Mouse (Mus musculus): ENCODE results near the gene Maob. TPM values are rescaled to one million over a fixed set of nuclear protein-coding genes. Genes with fewer than 3 reads are reported as not detected.

Gene Maob
- polyA plus RNA-seq, 1 experiment from 2014 or later, result 2.2 TPM

DNA sequence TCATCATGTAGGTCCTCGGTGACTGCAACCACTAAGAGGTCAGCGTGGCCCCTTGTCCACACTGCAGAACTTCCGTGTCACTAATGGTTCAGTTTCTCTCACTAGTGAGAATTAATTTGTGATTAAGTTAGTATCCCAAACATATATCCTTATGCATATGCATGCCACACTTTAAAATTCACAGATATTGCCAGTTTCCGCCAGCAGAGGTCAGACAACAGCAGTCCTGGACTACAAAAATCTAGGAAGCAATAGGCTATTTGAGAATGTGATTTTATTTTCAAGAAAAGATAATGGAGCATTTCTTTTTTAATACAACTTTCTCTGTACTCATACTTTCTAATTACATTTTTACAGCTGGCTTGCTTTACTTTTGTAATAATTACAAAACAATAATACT is 51.0 kb downstream of the Maob start:
- Histone ChIP-seq H3K4me3 (replicated peaks; ENCODE audit: low read length) (no peak overlapping the region), H3K36me3 (ENCODE audit: control insufficient read depth, insufficient read depth) (no peaks in the 10 kb centered on the region), H3K27ac (ENCODE audit: low read length) (no peak overlapping the region), H3K9ac (replicated peaks; ENCODE audit: low read depth, low read length) (no peak overlapping the region), H3K4me1 (replicated peaks; ENCODE audit: control insufficient read depth, insufficient read depth, low read length) (no peaks in the 10 kb centered on the region), H3K9me3 (ENCODE audit: control insufficient read depth, low read length) (no peaks in the 10 kb centered on the region), H3K27me3 (replicated peaks; ENCODE audit: control insufficient read depth, insufficient read depth, low read length) (no peaks in the 10 kb centered on the region), H3K4me2 (ENCODE audit: low read length) (no peak overlapping the region)
- WGBS, result 72% methylated on average over 4 of the region's 4 CpGs
- ATAC-seq, result no peak

DNA sequence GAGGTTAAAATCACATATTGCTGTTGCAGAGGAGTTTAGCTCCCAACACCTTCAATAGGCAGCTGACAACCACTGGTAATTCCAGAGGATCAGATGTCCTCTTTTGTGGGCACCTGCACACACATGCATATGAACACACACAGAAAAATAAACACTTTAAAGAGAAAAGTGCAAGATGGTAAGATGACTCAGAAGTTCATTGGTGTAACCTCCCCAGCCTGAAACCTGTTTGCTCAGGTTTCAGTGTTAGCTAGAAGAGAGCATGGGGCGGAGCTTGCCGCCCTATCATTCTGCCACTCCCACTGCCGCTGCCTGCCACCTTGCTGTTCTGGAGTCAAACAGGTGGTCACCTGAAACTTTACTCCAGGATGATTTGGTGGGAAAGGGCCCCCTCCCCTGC is 55.7 kb downstream of the Maob start:
- Histone ChIP-seq H3K27me3 (replicated peaks; ENCODE audit: control insufficient read depth, insufficient read depth, low read length) (no peaks in the 10 kb centered on the region), H3K9ac (replicated peaks; ENCODE audit: low read depth, low read length) (no peak overlapping the region), H3K4me3 (replicated peaks; ENCODE audit: low read length) (no peak overlapping the region), H3K36me3 (ENCODE audit: control insufficient read depth, insufficient read depth) (no peaks in the 10 kb centered on the region), H3K4me2 (ENCODE audit: low read length) (no peak overlapping the region), H3K4me1 (replicated peaks; ENCODE audit: control insufficient read depth, insufficient read depth, low read length) (no peaks in the 10 kb centered on the region), H3K27ac (ENCODE audit: low read length) (no peak overlapping the region), H3K9me3 (ENCODE audit: control insufficient read depth, low read length) (no peaks in the 10 kb centered on the region)
- no peak for ATAC-seq
- WGBS, result 64% methylated on average over 3 of the region's 3 CpGs

GRCm38 (mm10) chrX:16754761-16755160 is 62.4 kb downstream of the Maob start:
- H3K36me3 ChIP-seq (ENCODE audit: control insufficient read depth, insufficient read depth), result no peaks in the 10 kb centered on the region
- no peak overlapping the region for H3K27ac ChIP-seq (ENCODE audit: low read length)
- no peaks in the 10 kb centered on the region for H3K4me1 ChIP-seq (replicated peaks; ENCODE audit: control insufficient read depth, insufficient read depth, low read length)
- no peaks in the 10 kb centered on the region for H3K27me3 ChIP-seq (replicated peaks; ENCODE audit: control insufficient read depth, insufficient read depth, low read length)
- ATAC-seq, result no peak
- no peak overlapping the region for H3K9ac ChIP-seq (replicated peaks; ENCODE audit: low read depth, low read length)
- H3K4me2 ChIP-seq (ENCODE audit: low read length), result no peak overlapping the region
- H3K4me3 ChIP-seq (replicated peaks; ENCODE audit: low read length), result no peak overlapping the region
- no peaks in the 10 kb centered on the region for H3K9me3 ChIP-seq (ENCODE audit: control insufficient read depth, low read length)

DNA sequence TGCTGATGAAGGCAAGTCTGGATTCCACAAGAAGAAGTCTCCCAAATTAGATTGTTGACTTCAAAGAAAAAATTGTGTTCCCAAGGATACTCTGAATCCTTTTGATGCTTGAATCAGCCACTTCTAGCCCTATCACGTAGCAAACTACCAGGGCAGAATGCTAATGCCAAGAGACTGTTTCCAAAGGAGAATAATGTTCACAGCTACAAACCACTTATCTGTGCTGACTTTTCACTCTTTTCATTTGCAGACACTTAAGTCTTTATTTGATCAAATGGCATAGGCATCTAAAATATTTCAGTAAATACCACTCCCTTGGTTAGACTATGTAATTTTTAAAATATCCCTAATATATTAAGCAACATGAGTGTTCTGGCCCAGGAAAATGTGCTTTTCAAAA is 68.2 kb downstream of the Maob start:
- Histone ChIP-seq H3K27me3 (replicated peaks; ENCODE audit: control insufficient read depth, insufficient read depth, low read length) (no peaks in the 10 kb centered on the region), H3K36me3 (ENCODE audit: control insufficient read depth, insufficient read depth) (no peaks in the 10 kb centered on the region), H3K27ac (ENCODE audit: low read length) (no peak overlapping the region), H3K9ac (replicated peaks; ENCODE audit: low read depth, low read length) (no peak overlapping the region), H3K9me3 (ENCODE audit: control insufficient read depth, low read length) (no peaks in the 10 kb centered on the region), H3K4me2 (ENCODE audit: low read length) (no peak overlapping the region), H3K4me1 (replicated peaks; ENCODE audit: control insufficient read depth, insufficient read depth, low read length) (no peaks in the 10 kb centered on the region), H3K4me3 (replicated peaks; ENCODE audit: low read length) (no peak overlapping the region)
- WGBS, result 68% methylated on average over 1 of the region's 1 CpGs
- ATAC-seq, result no peak

GRCm38 (mm10) chrX:16714033-16714432 is 103.1 kb downstream of the Maob start:
- H3K27me3 ChIP-seq (replicated peaks; ENCODE audit: control insufficient read depth, insufficient read depth, low read length), result no peaks in the 10 kb centered on the region
- H3K9ac ChIP-seq (replicated peaks; ENCODE audit: low read depth, low read length), result no peak overlapping the region
- H3K4me1 ChIP-seq (replicated peaks; ENCODE audit: control insufficient read depth, insufficient read depth, low read length), result no peaks in the 10 kb centered on the region
- no peaks in the 10 kb centered on the region for H3K9me3 ChIP-seq (ENCODE audit: control insufficient read depth, low read length)
- no peak for ATAC-seq
- H3K4me2 ChIP-seq (ENCODE audit: low read length), result no peak overlapping the region
- 77% methylated on average over 1 of the region's 1 CpGs for WGBS
- H3K36me3 ChIP-seq (ENCODE audit: control insufficient read depth, insufficient read depth), result no peaks in the 10 kb centered on the region
- no peak overlapping the region for H3K4me3 ChIP-seq (replicated peaks; ENCODE audit: low read length)
- no peak overlapping the region for H3K27ac ChIP-seq (ENCODE audit: low read length)

DNA sequence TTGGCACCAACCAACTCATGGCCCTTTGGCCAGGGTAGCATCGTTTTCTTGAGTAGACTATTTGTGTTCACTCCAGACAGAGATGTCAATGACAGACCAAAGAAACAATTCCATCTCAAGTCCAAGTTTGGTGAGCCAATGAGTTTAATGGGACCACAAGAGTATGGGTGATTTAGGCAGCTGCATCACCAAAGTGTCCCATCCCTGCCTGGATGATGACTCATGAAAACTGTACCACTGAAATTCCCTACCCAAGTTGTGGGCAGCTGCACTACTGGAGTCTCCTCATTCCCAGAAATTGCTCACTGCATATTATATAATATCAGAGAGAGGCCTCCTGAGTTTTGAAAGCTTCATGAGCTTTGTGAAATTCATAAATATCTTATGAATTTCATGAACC is 111.1 kb downstream of the Maob start:
- 67% methylated on average over 1 of the region's 1 CpGs for WGBS
- H3K9me3 ChIP-seq (ENCODE audit: control insufficient read depth, low read length), result no peaks in the 10 kb centered on the region
- no peaks in the 10 kb centered on the region for H3K36me3 ChIP-seq (ENCODE audit: control insufficient read depth, insufficient read depth)
- no peak overlapping the region for H3K4me3 ChIP-seq (replicated peaks; ENCODE audit: low read length)
- no peaks in the 10 kb centered on the region for H3K27me3 ChIP-seq (replicated peaks; ENCODE audit: control insufficient read depth, insufficient read depth, low read length)
- no peaks in the 10 kb centered on the region for H3K4me1 ChIP-seq (replicated peaks; ENCODE audit: control insufficient read depth, insufficient read depth, low read length)
- H3K27ac ChIP-seq (ENCODE audit: low read length), result no peak overlapping the region
- no peak overlapping the region for H3K9ac ChIP-seq (replicated peaks; ENCODE audit: low read depth, low read length)
- H3K4me2 ChIP-seq (ENCODE audit: low read length), result no peak overlapping the region
- ATAC-seq, result no peak

Other genes starting within 250 kb of the Maob start
- gene Maoa, start 197.7 kb downstream of the Maob start, polyA plus RNA-seq (2015; fragmentation: Nextera tagmentation; extraction: Ambion mirVana), result 16.9 and 17.5 TPM in 2 replicates
- 7.2 and 9.2 TPM in 2 replicates for gene Ndp, start 94.4 kb upstream of the Maob start, polyA plus RNA-seq (2015; fragmentation: Nextera tagmentation; extraction: Ambion mirVana)